Mouse (Mus musculus): ENCODE measurements around the gene Lmntd1. TPM values are rescaled to one million over a fixed set of nuclear protein-coding genes. Genes with fewer than 3 reads are reported as not detected.

Lmntd1 gene
- polyA plus RNA-seq, 1 experiment, result not detected

DNA sequence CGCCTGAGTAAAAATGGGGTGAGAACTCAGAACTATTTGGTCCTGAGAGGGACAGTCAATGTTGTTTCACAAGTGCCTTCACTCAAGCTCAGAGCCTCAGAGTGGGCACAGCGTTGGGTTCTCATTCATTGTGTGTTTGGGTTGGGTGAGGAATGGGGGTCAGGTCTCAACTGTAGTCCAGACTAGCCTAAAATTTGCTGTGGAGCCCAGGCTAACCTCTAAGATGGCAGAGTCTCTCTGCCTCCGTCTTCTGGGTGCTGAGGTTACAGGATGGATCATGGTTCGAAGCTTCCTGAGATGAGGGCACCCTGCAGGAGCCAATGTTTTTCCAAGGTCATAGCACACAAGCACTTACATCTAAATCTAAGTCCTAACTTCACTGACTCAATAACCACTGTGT lies 37.4 kb downstream of the Lmntd1 start:
- Histone ChIP-seq H3K4me3 (ENCODE audit: insufficient read depth, low read depth, low read length) (no peak overlapping the region), H3K27ac (ENCODE audit: insufficient read depth, low read depth, low read length) (no peak overlapping the region), H3K4me1 (ENCODE audit: control insufficient read depth, insufficient read depth, low read length) (peaks cover 8% of the 10 kb centered on the region)
- 100% methylated on average over 4 of the region's 4 CpGs for WGBS
- TF ChIP-seq POLR2A (IDR thresholded peaks at IDR 0.05; ENCODE audit: insufficient read depth, low read depth, low read length), result no peak
- no peak for TF ChIP-seq CTCF (IDR thresholded peaks at IDR 0.05; ENCODE audit: insufficient read depth, low read depth, low read length)

DNA sequence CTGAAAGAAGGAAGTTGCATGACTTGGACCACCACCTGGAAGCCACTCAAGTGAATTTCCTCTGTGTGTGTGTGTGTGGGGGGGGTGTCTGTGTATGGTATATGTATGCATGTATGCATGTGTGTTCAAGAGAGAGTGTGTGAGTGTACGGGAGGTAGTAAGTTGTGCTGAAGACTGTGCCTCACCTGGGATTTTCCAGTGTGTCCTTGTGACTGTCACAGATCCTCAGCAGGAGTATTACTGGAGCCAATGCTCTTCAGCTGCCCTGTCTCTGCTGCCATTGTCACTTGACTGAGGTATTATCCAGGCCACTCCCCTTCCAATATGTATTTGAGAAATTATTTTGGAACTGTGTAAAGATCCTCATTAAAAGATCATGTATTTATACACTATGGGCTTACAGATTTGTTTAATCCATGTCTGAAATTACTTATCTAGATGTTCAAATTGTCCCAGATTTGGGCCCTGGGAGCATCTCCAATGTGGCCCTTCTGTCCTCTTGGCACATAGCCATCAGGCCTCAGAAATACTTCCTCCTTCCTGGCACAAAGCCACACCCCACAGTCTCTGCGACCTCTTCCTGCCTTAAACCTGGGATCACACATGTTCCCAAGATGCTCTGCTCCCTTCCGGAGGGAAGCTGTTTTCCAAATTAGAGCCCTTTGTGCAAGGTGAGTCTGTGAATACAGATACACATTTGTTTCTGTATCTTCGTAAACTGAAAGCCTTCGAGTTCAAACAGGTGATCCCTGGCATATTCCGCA lies 40.7 kb downstream of the Lmntd1 start:
- TF ChIP-seq POLR2A (IDR thresholded peaks at IDR 0.05; ENCODE audit: insufficient read depth, low read depth, low read length), result no peak
- no peak for TF ChIP-seq CTCF (IDR thresholded peaks at IDR 0.05; ENCODE audit: insufficient read depth, low read depth, low read length)
- H3K4me1 ChIP-seq (ENCODE audit: control insufficient read depth, insufficient read depth, low read length), result no peaks in the 10 kb centered on the region
- 91% methylated on average over 6 of the region's 6 CpGs for WGBS
- H3K4me3 ChIP-seq (ENCODE audit: insufficient read depth, low read depth, low read length), result no peak overlapping the region
- no peak overlapping the region for H3K27ac ChIP-seq (ENCODE audit: insufficient read depth, low read depth, low read length)

DNA sequence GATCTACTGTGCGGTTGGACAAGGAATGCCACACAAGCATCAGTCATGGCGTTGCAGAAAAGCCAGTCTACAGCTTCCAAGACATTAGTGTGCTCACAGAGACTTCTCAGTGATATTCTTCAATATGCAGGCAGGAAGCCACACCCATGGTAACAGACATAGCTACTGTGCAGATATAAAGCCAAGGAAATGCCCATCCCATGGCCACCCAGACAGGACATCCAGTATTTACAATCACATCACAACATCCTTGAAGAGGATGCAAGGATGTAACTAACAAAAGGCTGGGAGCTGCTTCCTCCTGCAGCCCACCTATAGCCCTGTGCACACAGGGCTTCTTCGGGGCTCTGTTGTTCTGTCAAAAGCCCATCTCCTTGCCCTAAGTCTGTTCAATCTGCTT lies 45.4 kb downstream of the Lmntd1 start:
- H3K4me3 ChIP-seq (ENCODE audit: insufficient read depth, low read depth, low read length), result no peak overlapping the region
- WGBS, result 88% methylated on average over 3 of the region's 3 CpGs
- TF ChIP-seq CTCF (IDR thresholded peaks at IDR 0.05; ENCODE audit: insufficient read depth, low read depth, low read length), result no peak
- no peak for TF ChIP-seq POLR2A (IDR thresholded peaks at IDR 0.05; ENCODE audit: insufficient read depth, low read depth, low read length)
- no peaks in the 10 kb centered on the region; the same call in 1 of the 2 replicates for H3K4me1 ChIP-seq (ENCODE audit: control insufficient read depth, insufficient read depth, low read length)
- no peak overlapping the region for H3K27ac ChIP-seq (ENCODE audit: insufficient read depth, low read depth, low read length)

DNA sequence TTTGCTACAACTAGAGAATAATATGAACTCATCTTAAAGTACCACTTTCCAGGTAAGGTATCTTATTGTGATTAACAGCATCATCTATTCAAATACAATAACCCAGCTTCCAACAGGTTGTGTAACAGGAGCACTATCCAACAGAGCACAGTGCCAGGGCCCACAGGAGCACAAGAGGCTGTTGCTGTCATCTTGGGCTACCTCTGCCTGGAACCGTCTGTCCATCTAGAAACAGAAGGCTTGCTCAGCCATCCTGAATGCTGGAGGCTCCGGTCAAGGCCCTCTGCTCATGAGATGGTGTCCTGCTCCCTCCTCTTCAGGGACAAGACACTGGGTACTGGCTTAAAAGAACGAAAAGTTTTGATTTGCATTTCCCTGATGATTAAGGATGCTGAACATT lies 46.3 kb downstream of the Lmntd1 start:
- WGBS, result 93% methylated on average over 3 of the region's 3 CpGs
- Histone ChIP-seq H3K4me1 (ENCODE audit: control insufficient read depth, insufficient read depth, low read length) (no peaks in the 10 kb centered on the region; the same call in 1 of the 2 replicates), H3K27ac (ENCODE audit: insufficient read depth, low read depth, low read length) (no peak overlapping the region), H3K4me3 (ENCODE audit: insufficient read depth, low read depth, low read length) (no peak overlapping the region)
- TF ChIP-seq POLR2A (IDR thresholded peaks at IDR 0.05; ENCODE audit: insufficient read depth, low read depth, low read length) (no peak), CTCF (IDR thresholded peaks at IDR 0.05; ENCODE audit: insufficient read depth, low read depth, low read length) (no peak)

DNA sequence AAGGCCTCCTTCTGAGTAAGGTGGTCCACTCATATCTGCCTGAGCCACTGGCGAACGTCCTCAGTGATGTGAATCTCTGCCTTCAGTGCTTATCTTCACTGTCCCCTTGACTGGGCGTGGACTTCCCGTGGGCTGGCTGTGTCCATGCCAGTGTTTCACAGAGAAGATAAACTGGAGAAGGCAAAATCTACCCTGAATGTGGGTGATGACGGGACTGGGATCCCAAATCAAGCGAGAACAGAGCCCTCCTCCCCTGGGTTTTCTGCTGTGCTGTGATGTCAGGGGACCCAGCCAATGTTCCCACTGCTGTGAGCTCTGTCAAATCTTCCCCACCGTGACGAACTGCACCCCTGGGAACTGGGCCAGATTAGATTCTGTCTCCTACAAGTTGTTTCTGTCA lies 46.8 kb downstream of the Lmntd1 start:
- H3K4me3 ChIP-seq (ENCODE audit: insufficient read depth, low read depth, low read length), result no peak overlapping the region
- H3K27ac ChIP-seq (ENCODE audit: insufficient read depth, low read depth, low read length), result no peak overlapping the region
- 79% methylated on average over 8 of the region's 8 CpGs for WGBS
- H3K4me1 ChIP-seq (ENCODE audit: control insufficient read depth, insufficient read depth, low read length), result no peaks in the 10 kb centered on the region; the same call in 1 of the 2 replicates
- no peak for TF ChIP-seq POLR2A (IDR thresholded peaks at IDR 0.05; ENCODE audit: insufficient read depth, low read depth, low read length)
- no peak for TF ChIP-seq CTCF (IDR thresholded peaks at IDR 0.05; ENCODE audit: insufficient read depth, low read depth, low read length)

DNA sequence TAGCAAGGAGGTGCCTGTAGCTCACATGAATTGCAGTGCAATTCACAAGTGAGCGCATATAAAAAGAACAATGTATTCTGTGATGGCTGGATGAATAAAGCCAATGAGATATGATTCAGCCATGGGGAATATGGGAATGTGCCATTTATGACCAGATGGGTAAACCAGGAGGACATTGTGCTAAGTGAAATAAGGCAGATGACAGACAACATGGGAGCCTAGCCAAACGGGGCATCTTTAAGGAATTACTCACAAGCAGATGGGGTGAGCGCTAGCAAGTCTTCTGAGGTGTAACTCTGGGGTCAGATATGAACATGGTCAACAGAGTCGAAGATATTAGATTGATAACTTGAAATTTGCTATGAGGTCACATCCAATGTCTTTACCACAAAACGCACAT lies 48.5 kb downstream of the Lmntd1 start:
- no peak for TF ChIP-seq POLR2A (IDR thresholded peaks at IDR 0.05; ENCODE audit: insufficient read depth, low read depth, low read length)
- TF ChIP-seq CTCF (IDR thresholded peaks at IDR 0.05; ENCODE audit: insufficient read depth, low read depth, low read length), result no peak
- no peaks in the 10 kb centered on the region; the same call in 1 of the 2 replicates for H3K4me1 ChIP-seq (ENCODE audit: control insufficient read depth, insufficient read depth, low read length)
- H3K4me3 ChIP-seq (ENCODE audit: insufficient read depth, low read depth, low read length), result no peak overlapping the region
- no peak overlapping the region for H3K27ac ChIP-seq (ENCODE audit: insufficient read depth, low read depth, low read length)
- WGBS, result 97% methylated on average over 5 of the region's 5 CpGs

DNA sequence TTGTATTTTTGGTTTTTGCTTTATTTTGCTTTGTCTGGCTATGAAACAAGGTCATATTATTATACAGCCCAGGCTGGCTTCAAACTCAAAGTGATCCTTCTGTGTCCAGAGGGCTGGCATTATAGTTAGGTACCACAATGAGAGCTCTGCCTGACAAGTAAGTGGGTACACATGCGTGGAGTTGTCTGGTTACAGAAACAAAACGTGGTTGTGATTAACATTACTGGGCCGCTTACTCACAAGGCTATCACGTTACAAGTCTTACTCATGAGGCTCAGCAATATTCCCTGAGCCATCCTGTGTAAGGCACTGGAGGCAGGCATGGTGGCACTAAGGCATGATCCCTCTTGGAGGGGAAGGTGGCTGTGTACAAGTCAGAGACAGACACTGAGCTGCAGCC lies 49.4 kb downstream of the Lmntd1 start:
- Histone ChIP-seq H3K4me3 (ENCODE audit: insufficient read depth, low read depth, low read length) (no peak overlapping the region), H3K27ac (ENCODE audit: insufficient read depth, low read depth, low read length) (no peak overlapping the region), H3K4me1 (ENCODE audit: control insufficient read depth, insufficient read depth, low read length) (no peaks in the 10 kb centered on the region; the same call in 1 of the 2 replicates)
- WGBS, result 78% methylated on average over 4 of the region's 4 CpGs
- no peak for TF ChIP-seq POLR2A (IDR thresholded peaks at IDR 0.05; ENCODE audit: insufficient read depth, low read depth, low read length)
- no peak for TF ChIP-seq CTCF (IDR thresholded peaks at IDR 0.05; ENCODE audit: insufficient read depth, low read depth, low read length)

DNA sequence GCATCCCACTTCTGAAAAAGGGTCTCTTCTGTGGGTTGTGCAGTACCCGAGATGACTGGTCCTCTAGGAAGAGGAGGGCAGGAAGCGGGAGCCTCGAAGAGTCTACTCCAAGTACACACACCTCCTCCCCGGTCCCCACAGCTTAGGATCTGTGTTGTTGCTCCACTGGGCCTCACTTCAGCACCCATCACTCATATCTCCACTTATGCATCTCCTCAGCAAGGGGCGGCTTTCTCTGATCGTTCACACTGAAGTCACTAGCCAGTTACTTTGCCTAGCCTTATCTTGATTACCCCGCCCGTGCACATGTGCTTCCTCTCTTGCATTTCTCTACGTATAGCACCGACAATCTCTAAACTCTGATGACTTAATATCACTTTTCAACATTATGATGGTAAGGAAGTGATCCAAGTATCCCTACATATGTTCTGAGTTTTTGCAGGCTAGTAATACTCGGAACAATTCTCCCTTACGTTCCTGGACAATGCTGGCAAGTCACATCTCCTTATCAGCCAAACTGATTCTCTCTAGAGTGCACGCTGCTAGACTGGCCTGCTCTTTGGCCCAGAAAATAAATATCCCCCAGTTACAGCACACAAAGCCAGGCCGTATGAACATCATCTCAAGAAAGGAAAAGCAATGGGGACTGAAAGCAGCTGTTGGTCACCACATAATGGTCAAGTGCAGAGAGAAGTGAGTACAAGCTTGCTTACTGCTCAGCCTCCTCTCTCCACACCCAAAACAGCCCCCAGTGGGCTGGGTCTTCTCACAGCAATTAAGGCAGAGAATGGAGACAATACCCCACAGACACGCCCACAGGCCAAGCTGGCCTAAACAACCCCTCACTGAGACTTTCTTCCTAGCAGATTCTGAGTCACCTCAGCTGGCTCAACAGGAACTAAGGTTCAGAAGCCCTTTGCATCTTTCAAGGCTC lies 56.8 kb downstream of the Lmntd1 start:
- no peak overlapping the region for H3K27ac ChIP-seq (ENCODE audit: insufficient read depth, low read depth, low read length)
- TF ChIP-seq CTCF (IDR thresholded peaks at IDR 0.05; ENCODE audit: insufficient read depth, low read depth, low read length) (no peak), POLR2A (IDR thresholded peaks at IDR 0.05; ENCODE audit: insufficient read depth, low read depth, low read length) (no peak)
- H3K4me3 ChIP-seq (ENCODE audit: insufficient read depth, low read depth, low read length), result no peak overlapping the region
- WGBS, result 90% methylated on average over 15 of the region's 15 CpGs
- no peaks in the 10 kb centered on the region for H3K4me1 ChIP-seq (ENCODE audit: control insufficient read depth, insufficient read depth, low read length)

DNA sequence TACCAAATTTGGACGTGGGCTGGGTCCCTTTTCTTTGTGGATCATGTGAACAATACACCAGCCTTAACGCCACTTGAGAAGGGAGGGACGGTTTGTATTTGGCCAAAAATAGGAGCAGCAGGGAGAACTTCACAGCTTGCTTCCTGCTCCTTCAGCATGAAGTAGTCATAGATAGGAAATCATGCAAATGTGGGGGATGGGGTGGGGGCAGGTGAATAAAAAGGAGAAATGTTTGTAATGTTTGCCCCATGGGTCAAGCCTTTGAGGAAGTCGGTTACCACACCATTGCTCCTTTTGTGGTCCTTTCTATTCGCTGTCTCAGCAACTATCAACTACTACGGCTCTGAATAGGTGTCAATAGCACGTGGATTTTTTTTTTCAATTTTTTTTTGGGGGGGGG lies 60.9 kb downstream of the Lmntd1 start:
- Histone ChIP-seq H3K4me1 (ENCODE audit: control insufficient read depth, insufficient read depth, low read length) (no peaks in the 10 kb centered on the region), H3K4me3 (ENCODE audit: insufficient read depth, low read depth, low read length) (no peak overlapping the region), H3K27ac (ENCODE audit: insufficient read depth, low read depth, low read length) (no peak overlapping the region)
- WGBS, result 52% methylated on average over 7 of the region's 7 CpGs
- no peak for TF ChIP-seq POLR2A (IDR thresholded peaks at IDR 0.05; ENCODE audit: insufficient read depth, low read depth, low read length)
- TF ChIP-seq CTCF (IDR thresholded peaks at IDR 0.05; ENCODE audit: insufficient read depth, low read depth, low read length), result no peak

Data from olfactory bulb, adult 2 months (tissue).